Mouse (Mus musculus): ENCODE data around the gene Hmgxb4. TPM values are rescaled to one million over a fixed set of nuclear protein-coding genes. Genes with fewer than 3 reads are reported as not detected.

The Hmgxb4 gene
- polyA plus RNA-seq, 1 experiment = 37.0 TPM

- no peak for DNase-seq (ENCODE audit: extremely low spot score in 1 of 2, low spot score in 1 of 2)
Measured at GRCm38 (mm10) chr8:75070297-75070696, 77.1 kb downstream of the Hmgxb4 start.

- peak; percentile 71 to 92 for DNase-seq (ENCODE audit: extremely low spot score in 1 of 2, low spot score in 1 of 2)
Measured at GRCm38 (mm10) chr8:75071627-75072346, 78.6 kb downstream of the Hmgxb4 start.

GRCm38 (mm10) chr8:75074876-75075275 is 81.7 kb downstream of the Hmgxb4 start:
- DNase-seq (ENCODE audit: extremely low spot score in 1 of 2, low spot score in 1 of 2) = no peak

- no peak for DNase-seq (ENCODE audit: extremely low spot score in 1 of 2, low spot score in 1 of 2)
Measured at GRCm38 (mm10) chr8:75078215-75078614, 85.1 kb downstream of the Hmgxb4 start.

- no peak for DNase-seq (ENCODE audit: extremely low spot score in 1 of 2, low spot score in 1 of 2)
Measured at GRCm38 (mm10) chr8:75078851-75079250, 85.7 kb downstream of the Hmgxb4 start.

Other genes with a start within 250 kb of the Hmgxb4 start
- gene Isx, start 120.2 kb upstream of the Hmgxb4 start, polyA plus RNA-seq (2012; rRNA removed) = not detected in 2 replicates
- gene Tom1, start 40.3 kb downstream of the Hmgxb4 start, polyA plus RNA-seq (2012; rRNA removed) = 49.6 and 52.8 TPM in 2 replicates
- gene Hmox1, start 100.3 kb downstream of the Hmgxb4 start, polyA plus RNA-seq (2012; rRNA removed) = 9.8 TPM in 2 replicates
- 7.5 and 7.6 TPM in 2 replicates for gene Mcm5, start 116.2 kb downstream of the Hmgxb4 start, polyA plus RNA-seq (2012; rRNA removed)
- gene Rasd2, start 220.6 kb downstream of the Hmgxb4 start, polyA plus RNA-seq (2012; rRNA removed) = 39.5 and 57.3 TPM in 2 replicates

Measured in frontal cortex, adult 2 months (tissue).